Mouse (Mus musculus): Measurements from ENCODE around the gene Stam2. TPM values are rescaled to one million over a fixed set of nuclear protein-coding genes. Genes with fewer than 3 reads are reported as not detected.

Gene Stam2
- total and polyA plus RNA-seq, 3 experiments, result 9.3 to 25.8 (median 23.0) TPM

GRCm38 (mm10) chr2:52715538-52715937 lies 26.5 kb downstream of the Stam2 start:
- no peak for ATAC-seq (ENCODE audit: extremely low read depth, insufficient number of reproducible peaks, low FRiP score, poor library complexity, severe bottlenecking)
- H3K36me3 ChIP-seq (replicated peaks), result peaks cover 51% of the 10 kb centered on the region

GRCm38 (mm10) chr2:52714111-52714510 lies 28.0 kb downstream of the Stam2 start:
- Histone ChIP-seq H3K4me3 (ENCODE audit: low read depth, low read length) (no peak overlapping the region), H3K9me3 (replicated peaks) (no peaks in the 10 kb centered on the region), H3K27me3 (ENCODE audit: insufficient read depth, low read length) (no peaks in the 10 kb centered on the region), H3K36me3 (replicated peaks) (peaks cover 60% of the 10 kb centered on the region), H3K4me1 (ENCODE audit: insufficient read depth, low read depth, low read length) (no peaks in the 10 kb centered on the region)
- DNase-seq (ENCODE audit: low spot score) (no peak), ATAC-seq (ENCODE audit: extremely low read depth, insufficient number of reproducible peaks, low FRiP score, poor library complexity, severe bottlenecking) (no peak)
- TF ChIP-seq POLR2AphosphoS5 (IDR thresholded peaks at IDR 0.05; ENCODE audit: insufficient replicate concordance, low read depth, low read length) (no peak), GATA2 (IDR thresholded peaks at IDR 0.05; ENCODE audit: borderline replicate concordance, low read depth, low read length) (no peak), TAL1 (conservative IDR thresholded peaks at IDR 0.05; ENCODE audit: low read depth, low read length) (no peak), GATA1 (IDR thresholded peaks at IDR 0.05; ENCODE audit: borderline replicate concordance, low read length) (no peak)

More at GRCm38 (mm10) chr2:52715538-52715937, 26.5 kb downstream of the Stam2 start:
- Histone ChIP-seq H3K27me3 (ENCODE audit: insufficient read depth, low read length) (no peaks in the 10 kb centered on the region), H3K4me1 (ENCODE audit: insufficient read depth, low read depth, low read length) (no peaks in the 10 kb centered on the region), H3K9me3 (replicated peaks) (no peaks in the 10 kb centered on the region), H3K4me3 (ENCODE audit: low read depth, low read length) (no peak overlapping the region)
- TF ChIP-seq CTCF (IDR thresholded peaks at IDR 0.05; ENCODE audit: low read depth, low read length), result no peak
- no peak for TF ChIP-seq POLR2AphosphoS5 (IDR thresholded peaks at IDR 0.05; ENCODE audit: insufficient replicate concordance, low read depth, low read length)
- no peak for TF ChIP-seq GATA1 (IDR thresholded peaks at IDR 0.05; ENCODE audit: borderline replicate concordance, low read length)
- TF ChIP-seq GATA2 (IDR thresholded peaks at IDR 0.05; ENCODE audit: borderline replicate concordance, low read depth, low read length), result no peak
- TF ChIP-seq TAL1 (conservative IDR thresholded peaks at IDR 0.05; ENCODE audit: low read depth, low read length), result no peak
- DNase-seq (ENCODE audit: low spot score), result no peak

DNA sequence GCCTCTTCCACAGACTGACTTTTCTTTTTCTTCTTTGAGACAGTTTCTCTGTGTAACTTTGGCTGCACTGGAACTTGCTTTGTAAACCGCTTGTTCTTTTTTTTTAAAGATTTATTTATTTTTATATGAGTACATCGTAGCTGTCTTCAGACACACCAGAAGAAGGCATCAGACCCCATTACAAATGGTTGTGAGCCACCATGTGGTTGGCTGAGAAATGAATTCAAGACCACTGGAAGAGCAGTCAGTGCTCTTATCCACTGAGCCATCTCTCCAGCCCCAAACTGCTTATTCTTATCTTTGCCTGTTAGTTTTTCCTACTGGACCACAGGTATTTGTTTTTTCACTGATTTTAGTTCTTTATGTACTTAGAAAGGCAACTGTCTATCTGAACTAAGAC lies 31.3 kb downstream of the Stam2 start:
- H3K36me3 ChIP-seq (replicated peaks), result peaks cover 66% of the 10 kb centered on the region
- H3K27me3 ChIP-seq (ENCODE audit: insufficient read depth, low read length), result no peaks in the 10 kb centered on the region
- TF ChIP-seq TAL1 (conservative IDR thresholded peaks at IDR 0.05; ENCODE audit: low read depth, low read length) (no peak), CTCF (IDR thresholded peaks at IDR 0.05; ENCODE audit: low read depth, low read length) (no peak), GATA2 (IDR thresholded peaks at IDR 0.05; ENCODE audit: borderline replicate concordance, low read depth, low read length) (no peak), POLR2AphosphoS5 (IDR thresholded peaks at IDR 0.05; ENCODE audit: insufficient replicate concordance, low read depth, low read length) (no peak), GATA1 (IDR thresholded peaks at IDR 0.05; ENCODE audit: borderline replicate concordance, low read length) (no peak)
- no peak overlapping the region for H3K4me3 ChIP-seq (ENCODE audit: low read depth, low read length)
- no peaks in the 10 kb centered on the region for H3K9me3 ChIP-seq (replicated peaks)
- ATAC-seq (ENCODE audit: extremely low read depth, insufficient number of reproducible peaks, low FRiP score, poor library complexity, severe bottlenecking) (no peak), DNase-seq (ENCODE audit: low spot score) (no peak)
- no peaks in the 10 kb centered on the region for H3K4me1 ChIP-seq (ENCODE audit: insufficient read depth, low read depth, low read length)

- H3K4me1 ChIP-seq (ENCODE audit: insufficient read depth, low read depth, low read length), result no peaks in the 10 kb centered on the region
- H3K9me3 ChIP-seq (replicated peaks), result no peaks in the 10 kb centered on the region
- TF ChIP-seq GATA2 (IDR thresholded peaks at IDR 0.05; ENCODE audit: borderline replicate concordance, low read depth, low read length), result no peak
- no peak for TF ChIP-seq GATA1 (IDR thresholded peaks at IDR 0.05; ENCODE audit: borderline replicate concordance, low read length)
- TF ChIP-seq CTCF (IDR thresholded peaks at IDR 0.05; ENCODE audit: low read depth, low read length), result no peak
- no peak for TF ChIP-seq POLR2AphosphoS5 (IDR thresholded peaks at IDR 0.05; ENCODE audit: insufficient replicate concordance, low read depth, low read length)
- no peak for TF ChIP-seq TAL1 (conservative IDR thresholded peaks at IDR 0.05; ENCODE audit: low read depth, low read length)
- H3K27me3 ChIP-seq (ENCODE audit: insufficient read depth, low read length), result no peaks in the 10 kb centered on the region
- H3K4me3 ChIP-seq (ENCODE audit: low read depth, low read length), result no peak overlapping the region
- ATAC-seq (ENCODE audit: extremely low read depth, insufficient number of reproducible peaks, low FRiP score, poor library complexity, severe bottlenecking) (no peak), DNase-seq (ENCODE audit: low spot score) (no peak)
- peaks cover 68% of the 10 kb centered on the region for H3K36me3 ChIP-seq (replicated peaks)
These were observed 32.7 kb downstream of the Stam2 start for GRCm38 (mm10) chr2:52709417-52709816.

DNA sequence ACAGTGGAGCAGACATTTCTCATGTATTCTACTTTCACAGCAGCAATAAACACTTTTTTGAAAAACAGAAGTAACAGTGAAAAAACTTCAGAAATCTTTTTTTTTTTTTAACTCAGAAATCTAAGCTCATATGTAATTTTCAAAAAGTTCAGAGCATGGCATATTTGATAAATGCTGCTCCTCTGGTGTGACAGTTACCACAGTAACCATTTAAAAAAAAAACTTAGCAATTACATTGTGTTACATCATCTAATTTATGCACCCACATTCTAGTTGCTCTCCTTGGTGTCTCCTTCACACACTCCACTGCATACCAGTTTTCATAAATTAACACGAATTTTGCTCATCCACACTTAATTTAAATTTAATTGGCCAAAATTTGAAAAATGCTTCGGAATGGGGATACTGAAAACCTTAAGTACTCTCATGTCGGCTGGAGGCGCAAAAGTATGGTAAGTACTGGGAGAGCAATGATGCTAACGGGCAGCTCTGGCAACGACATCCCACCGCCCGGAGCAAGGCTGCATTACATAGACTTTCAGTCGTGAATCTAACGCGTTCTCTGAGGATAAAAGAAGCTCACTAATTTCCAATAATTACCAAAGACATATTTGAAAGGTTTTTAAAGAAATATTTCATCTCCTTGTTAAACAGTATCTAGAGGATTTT lies 40.6 kb downstream of the Stam2 start:
- DNase-seq (ENCODE audit: low spot score) (no peak), ATAC-seq (ENCODE audit: extremely low read depth, insufficient number of reproducible peaks, low FRiP score, poor library complexity, severe bottlenecking) (no peak)
- no peak overlapping the region for H3K4me3 ChIP-seq (ENCODE audit: low read depth, low read length)
- no peaks in the 10 kb centered on the region for H3K27me3 ChIP-seq (ENCODE audit: insufficient read depth, low read length)
- TF ChIP-seq GATA2 (IDR thresholded peaks at IDR 0.05; ENCODE audit: borderline replicate concordance, low read depth, low read length) (no peak), CTCF (IDR thresholded peaks at IDR 0.05; ENCODE audit: low read depth, low read length) (no peak), TAL1 (conservative IDR thresholded peaks at IDR 0.05; ENCODE audit: low read depth, low read length) (no peak), GATA1 (IDR thresholded peaks at IDR 0.05; ENCODE audit: borderline replicate concordance, low read length) (no peak), POLR2AphosphoS5 (IDR thresholded peaks at IDR 0.05; ENCODE audit: insufficient replicate concordance, low read depth, low read length) (no peak)
- peaks cover 54% of the 10 kb centered on the region for H3K36me3 ChIP-seq (replicated peaks)
- no peaks in the 10 kb centered on the region for H3K9me3 ChIP-seq (replicated peaks)
- H3K4me1 ChIP-seq (ENCODE audit: insufficient read depth, low read depth, low read length), result no peaks in the 10 kb centered on the region

DNA sequence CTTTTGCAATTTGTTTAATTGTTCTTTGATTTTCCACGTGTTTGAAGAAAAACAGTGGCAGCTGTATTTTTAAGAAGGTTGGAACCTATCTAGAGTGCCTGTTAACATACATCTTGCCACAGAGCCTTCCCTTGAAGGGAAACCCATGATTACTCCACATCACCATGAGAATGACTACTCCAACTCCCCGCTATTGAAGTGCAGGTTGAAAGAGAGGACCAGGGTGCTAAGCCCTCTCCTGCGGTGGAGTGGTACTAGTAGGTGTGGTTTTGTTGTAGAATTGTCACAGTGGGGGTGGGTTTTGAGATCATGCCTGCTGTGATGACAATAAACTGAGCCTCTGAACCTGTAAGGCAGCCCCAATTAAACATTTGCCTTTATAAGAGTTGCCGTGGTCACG lies 41.7 kb downstream of the Stam2 start:
- no peaks in the 10 kb centered on the region for H3K27me3 ChIP-seq (ENCODE audit: insufficient read depth, low read length)
- H3K36me3 ChIP-seq (replicated peaks), result peaks cover 55% of the 10 kb centered on the region
- no peak for DNase-seq (ENCODE audit: low spot score)
- H3K9me3 ChIP-seq (replicated peaks), result no peaks in the 10 kb centered on the region
- no peak for ATAC-seq (ENCODE audit: extremely low read depth, insufficient number of reproducible peaks, low FRiP score, poor library complexity, severe bottlenecking)
- H3K4me3 ChIP-seq (ENCODE audit: low read depth, low read length), result no peak overlapping the region
- H3K4me1 ChIP-seq (ENCODE audit: insufficient read depth, low read depth, low read length), result no peaks in the 10 kb centered on the region
- no peak for TF ChIP-seq TAL1 (conservative IDR thresholded peaks at IDR 0.05; ENCODE audit: low read depth, low read length)
- TF ChIP-seq GATA1 (IDR thresholded peaks at IDR 0.05; ENCODE audit: borderline replicate concordance, low read length), result no peak
- TF ChIP-seq CTCF (IDR thresholded peaks at IDR 0.05; ENCODE audit: low read depth, low read length), result no peak
- no peak for TF ChIP-seq GATA2 (IDR thresholded peaks at IDR 0.05; ENCODE audit: borderline replicate concordance, low read depth, low read length)
- no peak for TF ChIP-seq POLR2AphosphoS5 (IDR thresholded peaks at IDR 0.05; ENCODE audit: insufficient replicate concordance, low read depth, low read length)
